Mouse (Mus musculus): ENCODE data around the gene Meaf6. TPM values are rescaled to one million over a fixed set of nuclear protein-coding genes. Genes with fewer than 3 reads are reported as not detected.

Meaf6 gene
- polyA plus RNA-seq (2014; fragmentation: Illumina TruSeq; extraction: RNeasy Lipid Tissue Mini Kit (QIAGEN cat#74804)): 32.0 TPM

GRCm38 (mm10) chr4:125084403-125085345, at the start of gene Meaf6:
Gene Meaf6, plus strand, starts transcription at chr4:125085134.

GRCm38 (mm10) chr4:125065517-125066307, 19.2 kb upstream of the Meaf6 start, which contains the start of gene Dnali1:
Gene Dnali1, minus strand, starts transcription at chr4:125065703.

GRCm38 (mm10) chr4:125066490-125067370, 18.2 kb upstream of the Meaf6 start, which contains the start of gene Snip1:
Gene Snip1, plus strand, starts transcription at chr4:125066672.

GRCm38 (mm10) chr4:125127305-125128084, 42.6 kb downstream of the Meaf6 start, which contains the start of gene Zc3h12a:
Gene Zc3h12a, minus strand, starts transcription at chr4:125127840.

Other genes starting within 250 kb of the Meaf6 start
- 23.4 TPM for gene Yrdc, start 234.5 kb upstream of the Meaf6 start, polyA plus RNA-seq (2014; fragmentation: Illumina TruSeq; extraction: RNeasy Lipid Tissue Mini Kit (QIAGEN cat#74804))
- gene 1110065P20Rik, start 233.9 kb upstream of the Meaf6 start, polyA plus RNA-seq (2014; fragmentation: Illumina TruSeq; extraction: RNeasy Lipid Tissue Mini Kit (QIAGEN cat#74804)): 4.1 TPM
- gene Maneal, start 223.0 kb upstream of the Meaf6 start, polyA plus RNA-seq (2014; fragmentation: Illumina TruSeq; extraction: RNeasy Lipid Tissue Mini Kit (QIAGEN cat#74804)): 0.60 TPM
- gene Epha10, start 204.2 kb upstream of the Meaf6 start, polyA plus RNA-seq (2014; fragmentation: Illumina TruSeq; extraction: RNeasy Lipid Tissue Mini Kit (QIAGEN cat#74804)): not detected
- 5.5 TPM for gene 9930104L06Rik, start 148.1 kb upstream of the Meaf6 start, polyA plus RNA-seq (2014; fragmentation: Illumina TruSeq; extraction: RNeasy Lipid Tissue Mini Kit (QIAGEN cat#74804))
- gene Cdca8, start 145.8 kb upstream of the Meaf6 start, polyA plus RNA-seq (2014; fragmentation: Illumina TruSeq; extraction: RNeasy Lipid Tissue Mini Kit (QIAGEN cat#74804)): 71.4 TPM
- 6.4 TPM for gene Rspo1, start 98.7 kb upstream of the Meaf6 start, polyA plus RNA-seq (2014; fragmentation: Illumina TruSeq; extraction: RNeasy Lipid Tissue Mini Kit (QIAGEN cat#74804))
- 78.1 TPM for gene Gnl2, start 68.5 kb upstream of the Meaf6 start, polyA plus RNA-seq (2014; fragmentation: Illumina TruSeq; extraction: RNeasy Lipid Tissue Mini Kit (QIAGEN cat#74804))
- gene Dnali1, start 19.4 kb upstream of the Meaf6 start, polyA plus RNA-seq (2014; fragmentation: Illumina TruSeq; extraction: RNeasy Lipid Tissue Mini Kit (QIAGEN cat#74804)): 2.6 TPM
- 20.3 TPM for gene Snip1, start 18.5 kb upstream of the Meaf6 start, polyA plus RNA-seq (2014; fragmentation: Illumina TruSeq; extraction: RNeasy Lipid Tissue Mini Kit (QIAGEN cat#74804))
- not detected for gene Zc3h12a, start 42.7 kb downstream of the Meaf6 start, polyA plus RNA-seq (2014; fragmentation: Illumina TruSeq; extraction: RNeasy Lipid Tissue Mini Kit (QIAGEN cat#74804))